Mouse (Mus musculus): ENCODE data around the gene Tmem238.
A peak's percentile ranks its signal among the peaks of the same experiment; 100 is the strongest.

Gene Tmem238

GRCm38 (mm10) chr7:4743354-4743753 lies 46.1 kb downstream of the Tmem238 start:
- no peak for DNase-seq

- DNase-seq = no peak
Measured at GRCm38 (mm10) chr7:4742482-4742819, 47.0 kb downstream of the Tmem238 start.

- no peak for DNase-seq
Measured at GRCm38 (mm10) chr7:4741672-4742481, 47.6 kb downstream of the Tmem238 start.

GRCm38 (mm10) chr7:4741151-4741550 lies 48.3 kb downstream of the Tmem238 start:
- peak; percentile 27 for DNase-seq

- DNase-seq = no peak
Measured at GRCm38 (mm10) chr7:4740309-4740727, 49.1 kb downstream of the Tmem238 start.

GRCm38 (mm10) chr7:4739544-4740275 lies 49.7 kb downstream of the Tmem238 start, which contains the start of gene Kmt5c:
TSS of gene Kmt5c (plus strand) at chr7:4740115.
- DNase-seq = peak; percentile 98

- no peak for DNase-seq
Measured at GRCm38 (mm10) chr7:4739041-4739543, 50.4 kb downstream of the Tmem238 start.

Measured in right cerebral cortex, postnatal 25 days (tissue).